Mouse (Mus musculus) C2C12 (cell line): Measurements from ENCODE around the gene Trim59. TPM values are rescaled to one million over a fixed set of nuclear protein-coding genes. Genes with fewer than 3 reads are reported as not detected.

Source experiments
- H3K27me3 ChIP-seq: one replicate; pipeline ENCODE4 v1.6.1; 2011; ENCODE audit not compliant: control insufficient read depth, insufficient read depth, insufficient read length
- H3K36me3 ChIP-seq: one replicate; pipeline ENCODE4 v1.6.1; 2011; ENCODE audit not compliant: control insufficient read depth, insufficient read depth
- H3K4me3 ChIP-seq: one replicate; pipeline ENCODE4 v1.5.1; 2011; ENCODE audit warnings: mild to moderate bottlenecking, control low read depth; ENCODE audit not compliant: poor library complexity, insufficient read depth, severe bottlenecking
- H3K79me2 ChIP-seq: one replicate; pipeline ENCODE4 v1.6.1; 2011; ENCODE audit not compliant: control insufficient read depth, insufficient read depth
- H3K79me3 ChIP-seq: one replicate; pipeline ENCODE4 v1.6.1; 2011; ENCODE audit warnings: low read depth, control low read depth
- H3ac ChIP-seq: one replicate; pipeline ENCODE3; 2011; ENCODE audit warnings: low read depth; ENCODE audit not compliant: control insufficient read depth, insufficient read length
- CEBPB ChIP-seq: IDR thresholded peaks from one replicate; pipeline ENCODE4 v1.6.1; 2011; ENCODE audit warnings: low read depth, mild to moderate bottlenecking, control low read depth, moderate library complexity
- CTCF ChIP-seq: IDR thresholded peaks from one replicate; pipeline ENCODE4 v1.5.1; 2011; ENCODE audit not compliant: control insufficient read depth, insufficient read depth, insufficient read length
- FOSL1 ChIP-seq: IDR thresholded peaks from one replicate; pipeline ENCODE4 v1.8.0; 2011; ENCODE audit warnings: mild to moderate bottlenecking, low read length; ENCODE audit not compliant: poor library complexity, insufficient read depth, severe bottlenecking
- MAX ChIP-seq: IDR thresholded peaks from one replicate; pipeline ENCODE4 v1.6.1; 2011; ENCODE audit warnings: mild to moderate bottlenecking, control low read depth
- MYOD1 ChIP-seq: IDR thresholded peaks from one replicate; pipeline ENCODE4 v1.6.1; 2011; ENCODE audit warnings: low read depth; ENCODE audit not compliant: control insufficient read depth, insufficient read length
- MYOG ChIP-seq: IDR thresholded peaks from one replicate; pipeline ENCODE4 v1.6.1; 2011; ENCODE audit not compliant: control insufficient read depth, insufficient read length; ENCODE audit errors: extremely low read depth
- USF1 ChIP-seq: IDR thresholded peaks from one replicate; pipeline ENCODE4 v1.6.1; 2011; ENCODE audit warnings: low read depth, mild to moderate bottlenecking, control low read depth, moderate library complexity
- polyA plus RNA-seq: library from polyadenylated mRNA; unstranded; fragments of >200 nt; fragmentation: generic; extraction: Trizol; gene quantifications from one replicate; pipeline ENCODE4 v1.2.1, GENCODE M21; 2012; ENCODE audit warnings: missing spikeins

Trim59 gene
- polyA plus RNA-seq, 1 experiment, result 24.7 TPM

GRCm38 (mm10) chr3:69045400-69045703 lies 797 bp upstream of the Trim59 start:
- H3K27me3 ChIP-seq, result no peaks in the 10 kb centered on the region
- H3K79me3 ChIP-seq, result peaks cover 39% of the 10 kb centered on the region
- peak overlapping the region; percentile 61 for H3K4me3 ChIP-seq
- H3K79me2 ChIP-seq, result peaks cover 41% of the 10 kb centered on the region
- H3K36me3 ChIP-seq, result peaks cover 31% of the 10 kb centered on the region
- peak overlapping the region; percentile 94 for H3ac ChIP-seq
- no peak for TF ChIP-seq CTCF
- TF ChIP-seq MYOG, result no peak
- no peak for TF ChIP-seq USF1
- TF ChIP-seq MYOD1, result no peak
- no peak for TF ChIP-seq FOSL1
- TF ChIP-seq MAX, result no peak
- no peak for TF ChIP-seq CEBPB

- no peak for TF ChIP-seq MYOG
- no peak for TF ChIP-seq FOSL1
- TF ChIP-seq CTCF, result no peak
- no peak for TF ChIP-seq USF1
- no peak for TF ChIP-seq MYOD1
- no peak for TF ChIP-seq CEBPB
- TF ChIP-seq MAX, result no peak
- H3ac ChIP-seq, result peak overlapping the region; percentile 82
- no peaks in the 10 kb centered on the region for H3K27me3 ChIP-seq
- peaks cover 51% of the 10 kb centered on the region for H3K79me3 ChIP-seq
- peak overlapping the region; percentile 61 for H3K4me3 ChIP-seq
- H3K36me3 ChIP-seq, result peaks cover 43% of the 10 kb centered on the region
- peaks cover 53% of the 10 kb centered on the region for H3K79me2 ChIP-seq
Observed at GRCm38 (mm10) chr3:69044167-69044591, 376 bp downstream of the Trim59 start.

GRCm38 (mm10) chr3:69041298-69041697 lies 3.3 kb downstream of the Trim59 start:
- TF ChIP-seq MYOD1 (no peak), CEBPB (no peak), MYOG (no peak), CTCF (no peak), USF1 (no peak), MAX (no peak), FOSL1 (no peak)
- no peak overlapping the region for H3ac ChIP-seq
- H3K4me3 ChIP-seq, result no peak overlapping the region
- no peaks in the 10 kb centered on the region for H3K27me3 ChIP-seq
- peaks cover 74% of the 10 kb centered on the region for H3K79me3 ChIP-seq
- H3K36me3 ChIP-seq, result peaks cover 70% of the 10 kb centered on the region
- peaks cover 82% of the 10 kb centered on the region for H3K79me2 ChIP-seq

DNA sequence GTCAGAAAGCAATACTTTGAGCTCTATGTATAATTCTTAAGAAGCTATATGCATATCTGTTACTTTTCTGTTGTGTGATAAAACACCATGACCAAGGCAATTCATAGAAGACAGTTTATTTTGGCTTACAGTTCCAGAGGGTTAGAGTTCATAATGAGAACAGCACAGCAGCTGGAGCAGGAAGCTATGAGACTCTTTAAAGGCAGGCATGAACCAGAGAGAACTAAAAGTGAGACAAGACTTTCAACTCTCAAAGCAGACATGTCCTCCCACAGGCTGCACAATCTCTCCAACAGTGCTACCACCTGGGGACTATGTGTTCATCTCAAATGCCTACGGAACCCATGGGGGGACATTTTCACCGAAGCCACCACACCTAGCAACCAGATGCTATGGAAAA lies 4.5 kb downstream of the Trim59 start:
- H3K27me3 ChIP-seq, result no peaks in the 10 kb centered on the region
- H3ac ChIP-seq, result no peak overlapping the region
- H3K79me2 ChIP-seq, result peaks cover 93% of the 10 kb centered on the region
- H3K4me3 ChIP-seq, result no peak overlapping the region
- H3K36me3 ChIP-seq, result peaks cover 81% of the 10 kb centered on the region
- TF ChIP-seq MYOG (no peak), FOSL1 (no peak), MAX (no peak), MYOD1 (no peak), USF1 (no peak), CEBPB (no peak), CTCF (no peak)
- H3K79me3 ChIP-seq, result peaks cover 83% of the 10 kb centered on the region

- Histone ChIP-seq H3K36me3 (peaks cover 95% of the 10 kb centered on the region), H3K79me3 (peaks cover 3% of the 10 kb centered on the region), H3K27me3 (no peaks in the 10 kb centered on the region), H3K79me2 (peaks cover 46% of the 10 kb centered on the region), H3K4me3 (no peak overlapping the region), H3ac (no peak overlapping the region)
- TF ChIP-seq MAX (no peak), FOSL1 (no peak), CTCF (no peak), MYOD1 (no peak), USF1 (no peak), CEBPB (no peak), MYOG (no peak)
Observed at GRCm38 (mm10) chr3:69026133-69026783, 18.3 kb downstream of the Trim59 start.
